Mouse (Mus musculus) lung, postnatal 0 days (tissue): ENCODE results near the gene Rpusd2. TPM values are rescaled to one million over a fixed set of nuclear protein-coding genes. Genes with fewer than 3 reads are reported as not detected.
A peak's percentile ranks its signal among the peaks of the same experiment; 100 is the strongest.

Source experiments
- ATAC-seq: fragments of 200-750 bp; cut with Nextera tagmentation; 2 replicates; pipeline ENCODE4 v1.8.0; 2017; ENCODE audit warnings: moderate library complexity
- DNase-seq: peaks from one replicate; pipeline ENCODE4 v3.0.0-alpha.2; 2016; ENCODE audit warnings: low spot score
- H3K27ac ChIP-seq: fragments of 300-500 bp; sonication (generic); 2 replicates; pipeline ENCODE4 v1.5.1; 2014; ENCODE audit warnings: antibody characterized with exemption, mild to moderate bottlenecking, low read length, mixed read lengths
- H3K27me3 ChIP-seq: fragments of 300-500 bp; sonication (generic); replicated peaks from 2 replicates; pipeline ENCODE4 v1.6.1; 2014; ENCODE audit warnings: low read length, mixed read lengths; ENCODE audit not compliant: insufficient read depth
- H3K36me3 ChIP-seq: fragments of 300-500 bp; sonication (generic); 2 replicates; pipeline ENCODE4 v1.6.1; 2014; ENCODE audit warnings: low read length, mixed read lengths; ENCODE audit not compliant: insufficient read depth
- H3K4me1 ChIP-seq: fragments of 300-500 bp; sonication (generic); 2 replicates; pipeline ENCODE4 v1.6.1; 2014; ENCODE audit warnings: antibody characterized with exemption, low read depth, low read length, mixed read lengths; ENCODE audit not compliant: insufficient read depth
- H3K4me2 ChIP-seq: fragments of 300-500 bp; sonication (generic); replicated peaks from 2 replicates; pipeline ENCODE4 v1.6.1; 2014; ENCODE audit warnings: low read depth, mild to moderate bottlenecking, low read length, moderate library complexity, mixed read lengths
- H3K4me3 ChIP-seq: fragments of 300-500 bp; sonication (generic); 2 replicates; pipeline ENCODE4 v1.5.1; 2014; ENCODE audit warnings: low read depth, low read length
- H3K9ac ChIP-seq: fragments of 300-500 bp; sonication (generic); replicated peaks from 2 replicates; pipeline ENCODE4 v1.6.1; 2014; ENCODE audit warnings: low read depth, mild to moderate bottlenecking
- H3K9me3 ChIP-seq: fragments of 300-500 bp; sonication (generic); 2 replicates; pipeline ENCODE4 v1.6.1; 2016; ENCODE audit warnings: low read length, mixed read lengths
- CTCF ChIP-seq: IDR thresholded peaks from 2 replicates; pipeline ENCODE4 v1.5.1; 2016; ENCODE audit warnings: antibody characterized with exemption, mild to moderate bottlenecking
- EP300 ChIP-seq: IDR thresholded peaks from 2 replicates; pipeline ENCODE4 v1.6.1; 2016; ENCODE audit warnings: antibody characterized with exemption, mild to moderate bottlenecking, control low read depth
- WGBS: fragments of 180-500 bp; shearing (Covaris S2); extraction: QIAGEN DNeasy Blood & Tissue Kit; methylation state at CpG from one replicate; pipeline ENCODE4 v1.1.7; 2014; 5-methylcytosine and 5-hydroxymethylcytosine counted together
- polyA plus RNA-seq: library from polyadenylated mRNA; unstranded; fragments of >200 nt; fragmentation: Nextera tagmentation; extraction: Ambion mirVana; gene quantifications from 2 replicates; pipeline ENCODE4 v1.2.1, GENCODE M21; 2015

Rpusd2 gene
- polyA plus RNA-seq, 1 experiment from 2014 or later, result 1.3 TPM

DNA sequence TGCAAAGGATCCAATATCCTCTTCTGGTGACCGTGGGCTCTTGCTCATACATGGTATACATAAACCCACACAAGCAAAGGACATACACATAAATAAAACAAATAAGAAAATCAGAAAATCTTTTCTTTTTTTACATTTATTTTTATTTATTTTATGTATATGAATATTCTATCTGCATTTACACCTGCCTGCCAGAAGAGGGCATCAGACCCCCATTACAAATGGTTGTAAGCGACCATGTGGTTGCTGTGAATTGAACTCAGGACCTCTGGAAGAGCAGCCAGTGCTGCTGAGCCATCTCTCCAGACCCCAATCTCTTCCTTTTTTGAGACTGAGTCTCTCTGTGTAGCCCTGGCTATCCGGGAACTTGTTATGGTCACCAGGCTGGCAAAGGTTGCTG is 16.9 kb upstream of the Rpusd2 start:
- no peaks in the 10 kb centered on the region for H3K4me1 ChIP-seq
- H3K36me3 ChIP-seq, result peaks cover 8% of the 10 kb centered on the region; the same call in 1 of the 2 replicates
- ATAC-seq (no peak), DNase-seq (no peak)
- H3K27me3 ChIP-seq, result no peaks in the 10 kb centered on the region
- H3K4me3 ChIP-seq, result no peak overlapping the region
- H3K9ac ChIP-seq, result no peak overlapping the region
- H3K4me2 ChIP-seq, result no peak overlapping the region
- no peaks in the 10 kb centered on the region for H3K9me3 ChIP-seq
- 94% methylated on average over 3 of the region's 3 CpGs for WGBS
- TF ChIP-seq EP300 (no peak), CTCF (peak; percentile 38)
- H3K27ac ChIP-seq, result no peak overlapping the region

DNA sequence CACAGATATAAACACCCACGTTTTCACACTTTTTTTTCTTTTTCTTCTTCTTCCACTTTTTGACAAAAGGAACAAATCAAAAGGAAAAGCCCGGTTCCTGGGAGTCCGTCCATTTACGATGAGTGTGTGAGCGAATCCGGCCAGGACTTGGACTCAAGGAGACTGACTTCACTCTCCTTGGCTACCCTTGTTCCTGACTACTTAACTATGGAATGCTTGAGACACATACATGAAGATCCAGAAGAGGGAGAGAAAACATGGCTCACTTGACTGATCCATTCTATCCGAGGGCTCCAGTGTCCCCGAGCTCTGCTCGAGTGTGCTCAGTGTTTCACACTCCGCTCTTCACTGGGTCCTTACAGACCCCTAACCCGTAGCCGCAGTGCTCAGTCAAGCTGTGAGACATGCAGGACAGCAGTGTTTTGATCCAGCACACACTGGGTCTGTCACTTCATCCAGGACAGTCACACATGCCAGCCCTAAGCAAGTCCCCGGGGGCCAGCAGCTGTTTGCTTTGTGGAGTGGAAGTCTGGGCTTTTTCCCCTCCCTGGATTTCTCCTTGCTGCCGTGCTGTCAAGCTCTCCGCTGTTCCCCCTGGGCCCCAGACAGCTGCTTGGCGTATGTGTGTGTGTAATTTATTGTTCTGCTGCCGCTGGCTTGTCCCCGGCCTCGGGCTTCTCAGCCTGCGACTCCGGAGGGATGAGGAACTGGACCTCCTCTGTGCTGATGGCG is 16.0 kb upstream of the Rpusd2 start:
- ATAC-seq (peak; percentile 63), DNase-seq (peak; percentile 37)
- Histone ChIP-seq H3K9ac (no peak overlapping the region), H3K9me3 (no peaks in the 10 kb centered on the region), H3K27ac (peak overlapping the region; percentile 51; the same call in 1 of the 2 replicates), H3K4me2 (no peak overlapping the region), H3K4me1 (no peaks in the 10 kb centered on the region), H3K36me3 (peaks cover 8% of the 10 kb centered on the region; the same call in 1 of the 2 replicates), H3K4me3 (no peak overlapping the region), H3K27me3 (no peaks in the 10 kb centered on the region)
- WGBS, result 40% methylated on average over 22 of the region's 22 CpGs
- TF ChIP-seq CTCF (no peak), EP300 (no peak)

DNA sequence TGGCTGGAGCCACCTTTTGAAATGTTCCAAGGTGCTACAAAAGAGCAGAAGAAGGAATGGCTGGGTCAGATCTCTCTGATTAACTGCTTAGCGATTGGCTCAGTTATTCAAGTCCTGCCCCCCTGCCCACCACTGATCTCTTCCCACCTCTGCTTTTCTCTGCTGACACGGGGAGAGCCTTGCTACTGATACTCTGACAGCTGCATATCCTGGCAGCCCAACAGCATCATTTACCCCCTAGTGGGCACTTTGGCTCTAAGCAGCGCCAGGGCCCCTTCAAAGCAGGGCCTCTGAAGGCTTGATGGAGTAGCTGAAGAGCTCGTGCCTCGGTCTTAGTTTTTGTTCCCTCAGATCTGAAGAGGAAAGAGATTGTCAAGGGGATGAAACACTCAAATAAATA is 15.5 kb upstream of the Rpusd2 start:
- no peak overlapping the region for H3K9ac ChIP-seq
- H3K4me1 ChIP-seq, result no peaks in the 10 kb centered on the region
- ATAC-seq (peak; percentile 33; the same call in 1 of the 2 replicates), DNase-seq (peak; percentile 32)
- TF ChIP-seq CTCF, result peak; percentile 59
- TF ChIP-seq EP300, result no peak
- no peaks in the 10 kb centered on the region for H3K9me3 ChIP-seq
- H3K27ac ChIP-seq, result peak overlapping the region; percentile 51; the same call in 1 of the 2 replicates
- WGBS, result 17% methylated on average over 5 of the region's 5 CpGs
- H3K4me2 ChIP-seq, result no peak overlapping the region
- peaks cover 8% of the 10 kb centered on the region; the same call in 1 of the 2 replicates for H3K36me3 ChIP-seq
- H3K27me3 ChIP-seq, result no peaks in the 10 kb centered on the region
- H3K4me3 ChIP-seq, result no peak overlapping the region

DNA sequence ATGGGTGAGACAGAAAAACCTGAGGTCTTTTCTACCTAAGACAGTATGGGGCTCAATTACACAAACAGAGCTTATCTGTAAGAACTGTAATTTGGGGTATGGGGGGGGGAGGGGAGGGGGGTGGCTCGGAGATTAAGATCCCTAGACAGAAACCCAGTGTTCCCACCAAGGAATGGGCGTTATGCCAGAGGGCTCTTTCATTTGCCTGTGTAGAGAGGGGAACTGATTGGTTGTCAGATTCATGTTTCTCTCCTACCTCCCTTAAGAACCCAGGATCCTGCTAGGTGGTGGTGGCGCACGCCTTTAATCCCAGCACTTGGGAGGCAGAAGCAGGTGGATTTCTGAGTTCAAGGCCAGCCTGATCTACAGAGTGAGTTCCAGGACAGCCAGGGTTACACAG is 15.1 kb upstream of the Rpusd2 start:
- no peak overlapping the region for H3K9ac ChIP-seq
- no peak overlapping the region for H3K27ac ChIP-seq
- ATAC-seq, result no peak
- WGBS, result 55% methylated on average over 4 of the region's 4 CpGs
- no peak overlapping the region for H3K4me2 ChIP-seq
- no peaks in the 10 kb centered on the region for H3K4me1 ChIP-seq
- no peak for TF ChIP-seq EP300
- no peak for TF ChIP-seq CTCF
- DNase-seq, result no peak
- H3K27me3 ChIP-seq, result no peaks in the 10 kb centered on the region
- H3K9me3 ChIP-seq, result no peaks in the 10 kb centered on the region
- H3K4me3 ChIP-seq, result no peak overlapping the region
- H3K36me3 ChIP-seq, result peaks cover 8% of the 10 kb centered on the region; the same call in 1 of the 2 replicates

DNA sequence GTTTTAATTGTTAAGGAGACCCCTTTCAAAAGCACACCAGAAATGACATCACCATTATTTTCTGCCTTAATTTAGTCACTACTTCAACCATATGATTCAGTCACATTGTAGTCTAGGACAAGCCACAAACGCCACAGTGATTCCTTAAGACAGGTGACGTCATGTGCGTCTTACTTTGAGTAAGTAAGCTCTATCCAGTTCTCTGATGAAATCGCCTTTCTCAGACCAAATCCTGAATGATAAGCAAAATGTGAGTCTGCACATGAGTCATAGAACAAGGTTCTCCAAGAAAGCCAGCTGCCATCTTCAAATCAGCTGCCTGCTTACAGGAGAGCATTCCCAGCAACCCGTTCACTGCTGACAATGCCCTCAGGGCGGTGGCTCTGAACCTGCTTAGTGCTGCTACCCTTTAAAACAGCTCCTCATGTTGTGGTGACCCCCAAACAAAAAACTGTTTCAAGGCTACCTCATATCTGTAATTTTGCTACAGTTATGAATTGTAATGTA is 11.4 kb upstream of the Rpusd2 start:
- Histone ChIP-seq H3K9ac (no peak overlapping the region), H3K4me3 (no peak overlapping the region), H3K27ac (no peak overlapping the region), H3K4me2 (no peak overlapping the region), H3K36me3 (peaks cover 8% of the 10 kb centered on the region; the same call in 1 of the 2 replicates), H3K4me1 (no peaks in the 10 kb centered on the region), H3K9me3 (no peaks in the 10 kb centered on the region), H3K27me3 (no peaks in the 10 kb centered on the region)
- WGBS, result 92% methylated on average over 6 of the region's 6 CpGs
- DNase-seq (no peak), ATAC-seq (no peak)
- TF ChIP-seq CTCF (no peak), EP300 (no peak)

DNA sequence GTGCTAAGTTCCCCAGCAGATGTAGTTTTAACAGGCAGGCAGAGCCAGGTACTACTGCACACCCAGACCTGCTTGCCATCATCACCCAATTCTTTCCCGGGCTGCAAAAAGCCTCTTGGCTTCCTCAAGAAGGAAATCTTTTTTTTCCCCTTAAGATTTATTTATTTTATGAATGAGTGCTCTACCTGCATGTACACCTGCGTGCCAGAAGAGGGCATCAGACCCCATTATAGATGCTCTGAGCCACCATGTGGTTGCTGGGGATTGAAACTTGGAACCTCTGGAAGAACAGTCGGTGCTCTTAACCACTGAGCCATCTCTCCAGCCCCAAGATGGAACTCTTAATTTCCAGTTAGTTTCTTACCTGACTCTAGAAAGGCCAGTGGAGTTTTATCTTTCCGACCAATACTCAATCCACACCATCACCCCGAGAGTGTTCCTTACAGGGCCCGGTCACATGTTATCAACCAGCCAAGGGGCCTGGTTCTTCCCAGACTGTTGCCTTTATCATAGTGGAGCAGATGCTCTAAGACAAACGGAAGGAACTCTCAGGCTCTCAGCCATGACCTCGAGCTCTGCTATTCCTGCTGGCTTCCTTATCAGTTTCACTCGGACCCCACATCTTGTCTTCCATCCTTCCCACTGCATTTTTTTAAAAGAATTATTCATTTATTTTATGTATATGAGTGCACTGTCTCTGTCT is 9.9 kb upstream of the Rpusd2 start:
- no peaks in the 10 kb centered on the region for H3K4me1 ChIP-seq
- WGBS, result 67% methylated on average over 9 of the region's 9 CpGs

More for the DNA sequence above, 9.9 kb upstream of the Rpusd2 start:
- Histone ChIP-seq H3K36me3 (peaks cover 8% of the 10 kb centered on the region; the same call in 1 of the 2 replicates), H3K9me3 (no peaks in the 10 kb centered on the region), H3K4me2 (no peak overlapping the region), H3K27me3 (no peaks in the 10 kb centered on the region), H3K27ac (no peak overlapping the region), H3K4me3 (no peak overlapping the region), H3K9ac (no peak overlapping the region)
- TF ChIP-seq CTCF (peak; percentile 67), EP300 (no peak)
- peak; percentile 57 for DNase-seq
- no peak for ATAC-seq
